Mouse (Mus musculus): ENCODE results near the gene Eqtn. TPM values are rescaled to one million over a fixed set of nuclear protein-coding genes. Genes with fewer than 3 reads are reported as not detected.

Gene Eqtn
- not detected in 2 replicates for polyA plus RNA-seq (2015; fragmentation: Nextera tagmentation; extraction: Ambion mirVana)

GRCm38 (mm10) chr4:94928743-94929142 is at the start of gene Eqtn:
Gene Eqtn (minus strand): TSS chr4:94928843.
- Histone ChIP-seq H3K9me3 (replicated peaks; ENCODE audit: control insufficient read depth, low read length) (no peaks in the 10 kb centered on the region), H3K27me3 (ENCODE audit: control insufficient read depth, insufficient read depth, low read depth, low read length) (no peaks in the 10 kb centered on the region), H3K36me3 (ENCODE audit: control insufficient read depth, insufficient read depth) (no peaks in the 10 kb centered on the region), H3K9ac (ENCODE audit: low read depth, low read length) (no peak within 1 kb of the TSS), H3K4me2 (ENCODE audit: low read depth, low read length) (no peak within 1 kb of the TSS), H3K4me1 (ENCODE audit: control insufficient read depth, low read depth, low read length) (no peaks in the 10 kb centered on the region), H3K27ac (ENCODE audit: low read length) (no peak within 1 kb of the TSS), H3K4me3 (ENCODE audit: low read depth, low read length) (no peak within 1 kb of the TSS)
- ATAC-seq (ENCODE audit: low read depth) = no peak

DNA sequence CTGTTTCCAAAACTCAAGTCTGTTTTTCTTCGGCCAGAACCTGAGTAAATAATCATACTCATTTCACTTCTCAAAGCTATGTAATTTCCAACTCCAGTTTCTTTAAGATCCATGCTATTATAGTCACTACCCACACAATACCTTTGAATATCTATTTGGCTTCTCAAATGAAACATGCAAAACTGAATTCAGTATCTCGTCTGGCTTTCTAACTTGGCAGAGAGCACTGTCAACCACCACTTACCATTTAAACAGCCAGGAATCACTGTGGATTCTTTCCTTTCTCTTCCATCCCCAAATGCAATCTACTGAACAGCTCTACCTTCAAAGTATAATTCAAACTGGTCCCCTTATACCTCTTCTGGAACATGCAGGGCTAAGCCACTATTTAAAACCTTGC is 44.7 kb upstream of the Eqtn start:
- WGBS (ENCODE audit: insufficient replicate concordance) = 67% methylated on average over 2 of the region's 2 CpGs
- no peaks in the 10 kb centered on the region for H3K9me3 ChIP-seq (replicated peaks; ENCODE audit: control insufficient read depth, low read length)

DNA sequence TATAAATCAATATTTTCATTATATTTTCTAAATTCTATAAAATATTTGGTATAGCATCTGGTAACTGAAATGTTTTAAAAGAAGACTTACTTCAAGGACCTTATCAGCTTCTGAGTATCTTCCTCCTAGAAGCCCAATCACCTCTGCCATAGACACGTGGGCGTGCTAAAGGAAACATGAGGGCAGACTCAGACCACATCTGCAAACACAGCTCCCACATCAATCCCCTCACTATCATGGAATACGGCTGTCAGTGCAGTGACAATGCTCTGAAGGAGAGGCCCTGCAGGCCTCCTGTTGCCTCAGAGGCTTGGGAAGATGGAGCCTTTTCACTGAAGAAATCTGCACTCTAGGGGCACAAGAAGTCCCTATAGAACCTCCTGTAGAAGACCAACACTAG is 24.1 kb upstream of the Eqtn start:
- H3K27me3 ChIP-seq (ENCODE audit: control insufficient read depth, insufficient read depth, low read depth, low read length) = no peaks in the 10 kb centered on the region
- H3K9me3 ChIP-seq (replicated peaks; ENCODE audit: control insufficient read depth, low read length) = no peaks in the 10 kb centered on the region
- ATAC-seq (ENCODE audit: low read depth) = no peak
- H3K9ac ChIP-seq (ENCODE audit: low read depth, low read length) = no peak overlapping the region
- no peak overlapping the region for H3K4me2 ChIP-seq (ENCODE audit: low read depth, low read length)
- peaks cover 15% of the 10 kb centered on the region for H3K36me3 ChIP-seq (ENCODE audit: control insufficient read depth, insufficient read depth)
- H3K4me1 ChIP-seq (ENCODE audit: control insufficient read depth, low read depth, low read length) = no peaks in the 10 kb centered on the region
- H3K27ac ChIP-seq (ENCODE audit: low read length) = no peak overlapping the region
- no peak overlapping the region for H3K4me3 ChIP-seq (ENCODE audit: low read depth, low read length)
- WGBS (ENCODE audit: insufficient replicate concordance) = 49% methylated on average over 3 of the region's 3 CpGs

More for the DNA sequence above, 44.7 kb upstream of the Eqtn start:
- H3K27me3 ChIP-seq (ENCODE audit: control insufficient read depth, insufficient read depth, low read depth, low read length) = no peaks in the 10 kb centered on the region
- no peak for ATAC-seq (ENCODE audit: low read depth)
- H3K4me3 ChIP-seq (ENCODE audit: low read depth, low read length) = no peak overlapping the region
- H3K36me3 ChIP-seq (ENCODE audit: control insufficient read depth, insufficient read depth) = peaks cover 3% of the 10 kb centered on the region
- no peak overlapping the region for H3K4me2 ChIP-seq (ENCODE audit: low read depth, low read length)
- no peak overlapping the region for H3K9ac ChIP-seq (ENCODE audit: low read depth, low read length)
- no peak overlapping the region for H3K27ac ChIP-seq (ENCODE audit: low read length)
- peaks cover 10% of the 10 kb centered on the region for H3K4me1 ChIP-seq (ENCODE audit: control insufficient read depth, low read depth, low read length)

DNA sequence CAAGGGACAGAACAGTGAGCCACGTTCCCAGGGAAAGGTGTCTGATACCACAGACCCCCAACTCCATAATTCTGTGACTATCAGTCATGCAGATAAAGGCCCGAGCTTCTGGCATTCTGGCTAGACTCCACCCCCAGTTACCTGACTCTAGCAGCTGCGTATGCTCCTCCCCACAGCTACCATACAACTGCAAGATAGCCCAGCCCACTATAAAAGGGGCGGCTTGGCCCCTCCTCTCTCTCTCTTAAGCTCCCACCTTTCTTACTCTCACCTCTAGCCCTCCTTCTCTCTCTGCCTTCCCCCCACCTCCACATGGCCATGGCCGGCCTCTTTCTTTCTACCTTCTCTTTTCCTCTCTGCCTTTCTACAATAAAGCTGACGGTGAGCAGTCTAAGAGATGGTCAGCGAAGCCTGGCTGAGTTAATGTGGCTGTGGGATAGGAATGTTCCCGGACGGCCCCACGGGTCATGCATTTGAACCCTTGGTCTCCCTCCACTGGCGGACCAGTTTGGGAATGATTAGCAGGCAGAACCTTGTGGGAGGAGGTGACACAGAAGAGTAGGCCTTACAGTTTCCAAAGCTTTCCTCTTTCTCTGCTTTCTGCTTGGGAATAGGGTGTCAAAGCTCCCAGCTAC is 12.7 kb upstream of the Eqtn start:
- no peak for ATAC-seq (ENCODE audit: low read depth)
- 66% methylated on average over 11 of the region's 11 CpGs for WGBS (ENCODE audit: insufficient replicate concordance)
- peaks cover 3% of the 10 kb centered on the region; the same call in 1 of the 2 replicates for H3K36me3 ChIP-seq (ENCODE audit: control insufficient read depth, insufficient read depth)

GRCm38 (mm10) chr4:94901780-94902179 is 26.9 kb downstream of the Eqtn start:
- Histone ChIP-seq H3K4me1 (ENCODE audit: control insufficient read depth, low read depth, low read length) (no peaks in the 10 kb centered on the region), H3K9ac (ENCODE audit: low read depth, low read length) (no peak overlapping the region), H3K36me3 (ENCODE audit: control insufficient read depth, insufficient read depth) (no peaks in the 10 kb centered on the region), H3K27ac (ENCODE audit: low read length) (no peak overlapping the region), H3K9me3 (replicated peaks; ENCODE audit: control insufficient read depth, low read length) (no peaks in the 10 kb centered on the region), H3K27me3 (ENCODE audit: control insufficient read depth, insufficient read depth, low read depth, low read length) (no peaks in the 10 kb centered on the region), H3K4me3 (ENCODE audit: low read depth, low read length) (no peak overlapping the region), H3K4me2 (ENCODE audit: low read depth, low read length) (no peak overlapping the region)
- WGBS (ENCODE audit: insufficient replicate concordance) = 27% methylated on average over 3 of the region's 3 CpGs
- ATAC-seq (ENCODE audit: low read depth) = no peak

More for the DNA sequence above, 12.7 kb upstream of the Eqtn start:
- Histone ChIP-seq H3K9ac (ENCODE audit: low read depth, low read length) (no peak overlapping the region), H3K4me1 (ENCODE audit: control insufficient read depth, low read depth, low read length) (no peaks in the 10 kb centered on the region), H3K4me2 (ENCODE audit: low read depth, low read length) (no peak overlapping the region), H3K27ac (ENCODE audit: low read length) (no peak overlapping the region), H3K9me3 (replicated peaks; ENCODE audit: control insufficient read depth, low read length) (no peaks in the 10 kb centered on the region), H3K4me3 (ENCODE audit: low read depth, low read length) (no peak overlapping the region), H3K27me3 (ENCODE audit: control insufficient read depth, insufficient read depth, low read depth, low read length) (no peaks in the 10 kb centered on the region)

DNA sequence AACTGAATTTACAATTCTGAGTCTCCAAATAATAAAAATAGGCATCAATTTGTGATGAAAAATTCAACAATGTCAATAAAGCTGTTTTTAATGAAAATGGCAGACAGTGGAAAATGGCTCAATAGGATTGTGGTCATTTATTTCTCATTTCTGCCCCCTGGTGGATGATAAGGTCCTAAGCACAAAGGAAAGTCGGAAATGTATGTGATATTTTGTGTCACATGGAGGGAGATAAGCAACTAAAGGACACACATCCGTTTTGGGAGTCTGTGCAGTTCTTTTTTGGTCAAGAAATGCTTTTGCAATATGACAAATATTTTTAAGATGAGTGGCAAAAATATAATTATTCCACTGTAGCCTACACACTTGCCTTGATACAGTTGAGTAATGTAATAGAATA is 27.9 kb downstream of the Eqtn start:
- WGBS (ENCODE audit: insufficient replicate concordance) = 4% methylated on average over 2 of the region's 2 CpGs
- no peak overlapping the region for H3K27ac ChIP-seq (ENCODE audit: low read length)
- no peaks in the 10 kb centered on the region for H3K4me1 ChIP-seq (ENCODE audit: control insufficient read depth, low read depth, low read length)
- H3K4me3 ChIP-seq (ENCODE audit: low read depth, low read length) = no peak overlapping the region
- no peaks in the 10 kb centered on the region for H3K27me3 ChIP-seq (ENCODE audit: control insufficient read depth, insufficient read depth, low read depth, low read length)
- no peak overlapping the region for H3K4me2 ChIP-seq (ENCODE audit: low read depth, low read length)
- no peak overlapping the region for H3K9ac ChIP-seq (ENCODE audit: low read depth, low read length)
- no peaks in the 10 kb centered on the region for H3K36me3 ChIP-seq (ENCODE audit: control insufficient read depth, insufficient read depth)
- no peaks in the 10 kb centered on the region for H3K9me3 ChIP-seq (replicated peaks; ENCODE audit: control insufficient read depth, low read length)
- ATAC-seq (ENCODE audit: low read depth) = no peak

Other genes with a start within 250 kb of the Eqtn start
- 4.8 and 5.1 TPM in 2 replicates for gene Tek, start 189.6 kb downstream of the Eqtn start, polyA plus RNA-seq (2015; fragmentation: Nextera tagmentation; extraction: Ambion mirVana)
- gene Mysm1, start 50.3 kb upstream of the Eqtn start, polyA plus RNA-seq (2015; fragmentation: Nextera tagmentation; extraction: Ambion mirVana) = 8.3 and 8.8 TPM in 2 replicates
- gene Jun, start 123.4 kb upstream of the Eqtn start, polyA plus RNA-seq (2015; fragmentation: Nextera tagmentation; extraction: Ambion mirVana) = 4.5 and 5.5 TPM in 2 replicates

All from liver, embryonic 16.5 days (tissue).